In genomic region chr1:66000398-66000797, GRCm38 (mm10) we compare ENCODE assay signal across 26 mouse cellular contexts.
DNase-seq lines count a peak whose midpoint lies in the region; ATAC-seq lines count a peak whose summit lies in the region.
"Had no signal": no experiment of that assay in that cellular context is flagged by ENCODE, and none has a peak within 500 bp of the region (broad histone marks: within the 10 kb centered on the region; RNA-seq: fewer than 3 reads in every experiment).

No protein-coding gene starts in this region.

- H3K4me1 ChIP-seq in embryonic facial prominence, embryonic 14.5 days (ENCODE audit: control insufficient read depth, insufficient read depth, low read length): no peaks in the 10 kb centered on the region
- H3K4me1 ChIP-seq in embryonic facial prominence, embryonic 10.5 days: no peaks in the 10 kb centered on the region
- H3K4me1 ChIP-seq in kidney, embryonic 15.5 days: peaks cover 14% of the 10 kb centered on the region
- H3K4me1 ChIP-seq in limb, embryonic 11.5 days (ENCODE audit: control insufficient read depth, insufficient read depth, low read length): peaks cover 4% of the 10 kb centered on the region; the same call in 1 of the 2 replicates
- H3K4me1 ChIP-seq in limb, embryonic 10.5 days: peaks cover 16% of the 10 kb centered on the region
- H3K4me1 ChIP-seq: embryonic facial prominence, embryonic 13.5 days had no signal

- no peak overlapping the region for H3K27ac ChIP-seq in embryonic facial prominence, embryonic 14.5 days (replicated peaks; ENCODE audit: low read depth, low read length)
- no peak overlapping the region for H3K27ac ChIP-seq in embryonic facial prominence, embryonic 10.5 days (replicated peaks)
- no peak overlapping the region for H3K27ac ChIP-seq in kidney, embryonic 15.5 days
- H3K27ac ChIP-seq in limb, embryonic 11.5 days (replicated peaks; ENCODE audit: low read depth, low read length): no peak overlapping the region
- H3K27ac ChIP-seq in limb, embryonic 10.5 days: no peak overlapping the region
- H3K27ac ChIP-seq: embryonic facial prominence, embryonic 13.5 days; forebrain, embryonic 13.5 days; forebrain, embryonic 15.5 days had no signal

- H3K4me2 ChIP-seq in embryonic facial prominence, embryonic 14.5 days (ENCODE audit: low read depth, low read length): no peak overlapping the region
- H3K4me2 ChIP-seq in kidney, embryonic 15.5 days: no peak overlapping the region
- H3K4me2 ChIP-seq in limb, embryonic 11.5 days (ENCODE audit: low read depth, severe bottlenecking): no peak overlapping the region
- H3K4me2 ChIP-seq: embryonic facial prominence, embryonic 13.5 days; forebrain, embryonic 13.5 days; forebrain, embryonic 15.5 days had no signal

- no peak overlapping the region for H3K4me3 ChIP-seq in embryonic facial prominence, embryonic 14.5 days (ENCODE audit: low read depth, low read length)
- H3K4me3 ChIP-seq in embryonic facial prominence, embryonic 10.5 days: no peak overlapping the region
- no peak overlapping the region for H3K4me3 ChIP-seq in kidney, embryonic 15.5 days (replicated peaks)
- no peak overlapping the region for H3K4me3 ChIP-seq in limb, embryonic 11.5 days (ENCODE audit: low read depth, low read length)
- H3K4me3 ChIP-seq in limb, embryonic 10.5 days: no peak overlapping the region
- H3K4me3 ChIP-seq: embryonic facial prominence, embryonic 13.5 days; forebrain, embryonic 13.5 days; forebrain, embryonic 15.5 days had no signal

- no peaks in the 10 kb centered on the region for H3K36me3 ChIP-seq in embryonic facial prominence, embryonic 14.5 days (ENCODE audit: control insufficient read depth, insufficient read depth, low read length)
- no peaks in the 10 kb centered on the region for H3K36me3 ChIP-seq in embryonic facial prominence, embryonic 10.5 days (replicated peaks)
- H3K36me3 ChIP-seq in kidney, embryonic 15.5 days: no peaks in the 10 kb centered on the region
- H3K36me3 ChIP-seq in limb, embryonic 11.5 days (ENCODE audit: control insufficient read depth, insufficient read depth, low read length): no peaks in the 10 kb centered on the region
- H3K36me3 ChIP-seq in limb, embryonic 10.5 days: no peaks in the 10 kb centered on the region
- H3K36me3 ChIP-seq: embryonic facial prominence, embryonic 13.5 days; forebrain, embryonic 15.5 days; G1E had no signal

- no peak for ATAC-seq in embryonic facial prominence, embryonic 14.5 days (ENCODE audit: low read depth)
- ATAC-seq in kidney, embryonic 15.5 days (replicated peaks; ENCODE audit: low FRiP score): 0 out of 2 replicates have a peak, but pooled peaks have one; percentile 50
- ATAC-seq in limb, embryonic 11.5 days (ENCODE audit: insufficient number of reproducible peaks, low FRiP score, low TSS enrichment, low read depth): no peak
- ATAC-seq: activated CD4-positive, CD25-positive, alpha-beta regulatory T cell, adult 4 months; CD4-positive, CD25-positive, alpha-beta regulatory T cell, adult 4 months; forebrain, embryonic 13.5 days; forebrain, embryonic 15.5 days; forebrain, postnatal 0 days; Patski had no signal

- H3K9me3 ChIP-seq in embryonic facial prominence, embryonic 14.5 days (ENCODE audit: control insufficient read depth, low read length): no peaks in the 10 kb centered on the region
- H3K9me3 ChIP-seq in embryonic facial prominence, embryonic 10.5 days: no peaks in the 10 kb centered on the region
- H3K9me3 ChIP-seq in kidney, embryonic 15.5 days (replicated peaks): 0 out of 2 replicates have a peak, but pooled peaks cover 2% of the 10 kb centered on the region
- no peaks in the 10 kb centered on the region; the same call in 1 of the 2 replicates for H3K9me3 ChIP-seq in limb, embryonic 11.5 days (ENCODE audit: control insufficient read depth, low read length)
- no peaks in the 10 kb centered on the region for H3K9me3 ChIP-seq in limb, embryonic 10.5 days (replicated peaks)
- H3K9me3 ChIP-seq: embryonic facial prominence, embryonic 13.5 days; forebrain, embryonic 13.5 days; forebrain, embryonic 15.5 days had no signal

- DNase-seq in embryo, embryonic 10 days (ENCODE audit: low spot score): peak; percentile 11
- no peak for DNase-seq in embryo, embryonic 9.5 days (ENCODE audit: extremely low spot score)
- DNase-seq in embryonic facial prominence, embryonic 14.5 days (ENCODE audit: low spot score): peak; percentile 8
- DNase-seq in embryonic facial prominence, embryonic 10.5 days (ENCODE audit: low spot score): no peak
- DNase-seq in kidney, postnatal 36 days: no peak
- peak; percentile 23 for DNase-seq in limb, embryonic 11.5 days (ENCODE audit: low spot score)
- DNase-seq in limb, embryonic 10.5 days (ENCODE audit: low spot score): no peak
- DNase-seq: adrenal gland, adult 8-10 months; adrenal gland, postnatal 14 days; adrenal gland, postnatal 36 days; B cell, adult 2 months; cerebellum, adult 11-12 months; cerebellum, adult 2 months; cerebellum, adult 9-10 months; cerebellum, postnatal 10 days; cerebellum, postnatal 25 days; forebrain, postnatal 0 days had no signal

- 44% methylated on average over 3 of the region's 3 CpGs for WGBS in embryonic facial prominence, embryonic 14.5 days
- WGBS in embryonic facial prominence, embryonic 10.5 days: 69% methylated on average over 3 of the region's 3 CpGs
- 23% methylated on average over 3 of the region's 3 CpGs for whole genome bisulfite sequencing in kidney, embryonic 15.5 days
- 20% methylated on average over 3 of the region's 3 CpGs for WGBS in limb, embryonic 11.5 days
- WGBS in limb, embryonic 10.5 days: 31% methylated on average over 3 of the region's 3 CpGs

- no peak overlapping the region for H3K9ac ChIP-seq in embryonic facial prominence, embryonic 14.5 days (ENCODE audit: low read depth, low read length)
- no peak overlapping the region for H3K9ac ChIP-seq in kidney, embryonic 15.5 days
- H3K9ac ChIP-seq in limb, embryonic 11.5 days (ENCODE audit: low read length): no peak overlapping the region
- H3K9ac ChIP-seq: embryonic facial prominence, embryonic 13.5 days; forebrain, embryonic 13.5 days; forebrain, embryonic 15.5 days; forebrain, postnatal 0 days had no signal

- no peaks in the 10 kb centered on the region for H3K27me3 ChIP-seq in embryonic facial prominence, embryonic 14.5 days (replicated peaks; ENCODE audit: control insufficient read depth, insufficient read depth, low read length)
- H3K27me3 ChIP-seq in embryonic facial prominence, embryonic 10.5 days (replicated peaks; ENCODE audit: low read depth, poor library complexity, severe bottlenecking): no peaks in the 10 kb centered on the region
- H3K27me3 ChIP-seq in kidney, embryonic 15.5 days: no peaks in the 10 kb centered on the region
- no peaks in the 10 kb centered on the region for H3K27me3 ChIP-seq in limb, embryonic 11.5 days (ENCODE audit: control insufficient read depth, insufficient read depth, low read length)
- 0 out of 2 replicates have a peak, but pooled peaks cover 11% of the 10 kb centered on the region for H3K27me3 ChIP-seq in limb, embryonic 10.5 days (ENCODE audit: low read depth, poor library complexity, severe bottlenecking)
- H3K27me3 ChIP-seq: CH12.LX; embryonic facial prominence, embryonic 13.5 days; forebrain, embryonic 13.5 days; forebrain, embryonic 15.5 days had no signal

Comparison
In these comparisons a context has a peak if more than half of its experiments do, and no peak if none do; other contexts are left out.
1. DNase-seq: peak in embryo, embryonic 10 days (single experiment), embryonic facial prominence, embryonic 14.5 days (single experiment) and limb, embryonic 11.5 days (single experiment); none in embryo, embryonic 9.5 days (single experiment), embryonic facial prominence, embryonic 10.5 days (single experiment), kidney, postnatal 36 days (0 of 2) and limb, embryonic 10.5 days (single experiment).